Mouse (Mus musculus): ENCODE measurements around the gene Stx1a.

The Stx1a gene

DNA sequence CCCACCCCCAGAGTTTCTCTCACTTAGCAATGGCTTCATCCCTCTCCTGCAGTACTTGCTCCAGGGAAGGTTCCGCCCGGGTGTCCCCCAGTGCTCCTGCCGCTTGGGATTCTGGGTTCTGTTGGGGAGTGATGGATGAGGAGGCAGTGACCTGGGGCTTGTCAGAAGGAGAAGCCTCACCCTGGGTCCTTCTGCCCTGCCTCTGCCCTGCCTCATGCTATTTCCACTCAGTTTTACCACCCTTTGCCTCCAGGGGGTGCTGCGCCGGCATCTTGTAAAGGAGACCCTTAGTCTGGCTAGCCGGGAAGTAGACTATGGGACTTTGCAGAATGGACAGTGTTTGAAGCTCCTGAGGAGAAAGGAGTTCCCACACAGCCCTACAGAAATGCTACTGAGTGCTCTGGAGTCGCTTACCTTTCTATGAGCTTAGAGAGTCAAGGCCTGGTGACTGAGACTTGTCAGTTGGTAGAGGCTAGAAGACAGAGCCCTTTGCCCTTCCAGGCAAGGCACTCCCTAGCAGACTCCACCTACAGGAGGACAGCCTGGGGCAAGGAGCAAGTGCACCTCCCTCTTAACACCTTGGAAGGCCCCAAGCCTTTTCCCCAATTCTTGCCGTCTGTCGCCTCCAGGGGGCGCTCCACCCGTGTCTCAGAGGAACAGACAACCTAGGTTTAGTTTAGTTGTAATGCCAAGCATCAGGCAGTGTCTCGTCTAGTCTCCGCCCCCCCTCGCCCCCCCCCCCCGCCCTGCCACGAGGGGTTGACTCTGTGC lies 10.4 kb upstream of the Stx1a start:
- POLR2A ChIA-PET: interaction anchor here in 3 of 4 experiments (0.6 to 6.6 kb wide), 28 partner anchors 10 to 173 kb away, joined by 3 to 84 read pairs (median 4); partner anchors contain the start of genes Cldn3 (in 3 of the 3), Cldn4 (in 3 of the 3), Stx1a (in 1 of the 3) and Vps37d (in 1 of the 3)
- CTCF ChIA-PET: interaction anchor here (0.5 to 5.8 kb wide), 45 partner anchors 9 to 849 kb away, joined by 3 to 47 read pairs (median 4); partner anchors contain the start of genes Stx1a (in 3 of the 4), Tbl2 (in 2 of the 4), Cldn3 (in 1 of the 4) and Mettl27 (in 1 of the 4)

DNA sequence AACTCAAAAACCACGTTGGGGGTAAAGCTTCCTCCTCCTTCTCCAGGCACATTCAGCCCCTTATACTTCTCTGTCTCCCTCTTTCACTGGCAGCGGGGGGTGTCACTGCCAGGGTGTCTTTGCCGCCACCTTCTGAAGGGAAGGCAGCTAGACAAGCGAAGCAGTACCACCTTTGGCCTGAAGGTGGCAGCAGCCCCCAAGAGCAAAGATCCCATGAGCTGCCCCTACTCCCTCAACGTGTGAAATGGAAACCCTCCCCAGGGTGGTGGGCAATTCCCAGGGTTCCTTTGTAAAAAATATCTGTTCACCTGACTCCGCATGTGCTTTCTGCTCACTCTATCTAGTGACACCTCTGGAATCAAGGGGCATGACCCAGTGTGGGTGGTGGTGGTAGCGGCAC lies 7.8 kb upstream of the Stx1a start:
- ChIA-PET POLR2A (interaction anchor here (0.6 to 2.3 kb wide), 36 partner anchors 8 to 242 kb away, joined by 3 to 11 read pairs (median 4); partner anchors contain the start of genes Cldn3 (in 1 of the 4), Cldn4 (in 1 of the 4), Mettl27 (in 1 of the 4) and Stx1a (in 1 of the 4)), CTCF (interaction anchor here (0.5 to 3.6 kb wide), 101 partner anchors 8 to 1692 kb away, joined by 3 to 65 read pairs (median 4); partner anchors contain the start of genes Mettl27 (in 3 of the 4), Vps37d (in 3 of the 4), Dnajc30 (in 2 of the 4) and Tmem270 (in 2 of the 4))

DNA sequence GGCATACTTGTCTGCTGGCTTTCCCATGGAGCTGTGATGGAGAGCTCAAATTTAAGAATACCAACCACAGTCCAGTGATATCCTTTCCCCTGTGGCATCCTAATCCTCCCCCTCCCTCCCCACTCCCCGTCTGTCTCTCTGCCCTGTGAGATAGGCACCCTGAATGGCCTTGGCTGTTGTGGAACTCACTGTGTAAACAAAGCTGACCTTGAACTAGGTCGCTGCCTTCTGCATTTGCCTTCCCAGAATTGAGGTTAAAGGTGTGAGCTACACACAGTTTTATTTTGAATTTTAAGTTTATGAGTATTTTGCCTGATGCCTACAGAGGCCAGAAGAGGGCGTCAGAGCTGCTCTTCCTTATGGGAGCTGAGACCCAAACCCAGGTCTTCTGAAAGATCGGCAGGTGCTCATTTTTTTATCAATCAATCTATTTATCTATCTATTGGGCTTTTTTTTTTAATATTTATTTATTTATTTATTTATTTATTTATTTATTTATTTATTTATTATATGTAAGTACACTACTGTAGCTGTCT lies 7.0 kb upstream of the Stx1a start:
- ChIA-PET CTCF (interaction anchor here (0.6 to 3.6 kb wide), 56 partner anchors 10 to 337 kb away, joined by 3 to 65 read pairs (median 5); partner anchors contain the start of genes Dnajc30 (in 2 of the 4), Tmem270 (in 2 of the 4), Vps37d (in 2 of the 4) and Bud23 (in 1 of the 4)), POLR2A (interaction anchor here (0.6 to 2.3 kb wide), 20 partner anchors 9 to 170 kb away, joined by 3 to 11 read pairs (median 4); partner anchors contain the start of gene Cldn3 (in 1 of the 4))

DNA sequence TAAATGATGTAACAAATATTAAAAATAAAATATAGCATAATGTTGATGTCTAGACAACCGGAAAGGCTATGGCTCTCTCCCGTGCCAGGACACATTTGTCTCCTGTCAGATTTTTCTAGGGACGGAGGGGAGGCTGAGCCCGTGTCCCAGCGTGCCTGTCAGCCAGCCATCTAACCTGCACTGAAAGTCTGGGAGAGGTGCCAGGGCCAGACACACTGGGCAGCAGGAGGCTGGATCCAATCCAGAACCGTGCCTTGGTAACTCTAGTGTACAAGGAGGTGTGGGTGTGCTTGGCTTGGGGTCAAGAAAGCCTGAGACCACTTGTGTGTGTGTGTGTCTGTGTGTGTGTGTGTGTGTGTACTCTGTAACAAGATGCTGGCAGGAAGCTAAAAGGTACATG lies 1.5 kb upstream of the Stx1a start:
- POLR2A ChIA-PET: interaction anchor here (0.6 to 5.1 kb wide), 11 partner anchors 12 to 569 kb away, joined by 3 to 52 read pairs (median 5); partner anchors contain the start of genes Abhd11 (in 4 of the 4) and Cldn3 (in 1 of the 4)
- CTCF ChIA-PET: interaction anchor here in 3 of 4 experiments (0.6 to 3.6 kb wide), 5 partner anchors 9 to 115 kb away, joined by 5 to 16 read pairs (median 12); no protein-coding TSS in a partner anchor

DNA sequence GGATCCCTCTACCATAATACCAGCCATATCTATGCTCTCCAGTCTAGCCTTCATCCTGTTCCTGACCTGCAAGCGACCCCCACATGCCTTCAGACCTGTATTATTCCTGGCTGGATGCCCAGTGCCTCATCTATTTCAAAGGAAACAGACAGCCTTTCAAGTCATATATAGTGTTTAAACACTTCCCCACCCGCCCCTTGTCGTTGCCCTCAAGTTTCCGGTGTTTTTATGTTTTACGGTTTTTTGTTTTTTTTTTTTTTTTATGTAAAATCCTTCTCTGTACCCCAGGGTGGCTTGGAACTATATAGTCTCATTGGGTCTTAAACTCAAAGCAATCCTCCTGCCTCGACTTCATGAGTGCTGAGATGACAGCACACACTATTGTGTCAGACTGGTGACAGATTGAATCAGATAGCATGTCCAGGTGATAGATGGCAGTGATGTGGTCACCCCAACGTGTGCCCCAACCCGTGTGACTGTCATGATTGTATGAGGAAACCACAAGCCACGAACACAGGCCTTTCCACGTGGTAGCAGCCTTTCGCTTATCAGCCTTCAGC lies 1.5 kb downstream of the Stx1a start:
- POLR2A ChIA-PET: interaction anchor here in 3 of 4 experiments (0.5 to 2.3 kb wide), 9 partner anchors 9 to 921 kb away, joined by 3 to 9 read pairs (median 5); partner anchors contain the start of genes Abhd11 (in 2 of the 3), Cldn3 (in 1 of the 3) and Limk1 (in 1 of the 3)

DNA sequence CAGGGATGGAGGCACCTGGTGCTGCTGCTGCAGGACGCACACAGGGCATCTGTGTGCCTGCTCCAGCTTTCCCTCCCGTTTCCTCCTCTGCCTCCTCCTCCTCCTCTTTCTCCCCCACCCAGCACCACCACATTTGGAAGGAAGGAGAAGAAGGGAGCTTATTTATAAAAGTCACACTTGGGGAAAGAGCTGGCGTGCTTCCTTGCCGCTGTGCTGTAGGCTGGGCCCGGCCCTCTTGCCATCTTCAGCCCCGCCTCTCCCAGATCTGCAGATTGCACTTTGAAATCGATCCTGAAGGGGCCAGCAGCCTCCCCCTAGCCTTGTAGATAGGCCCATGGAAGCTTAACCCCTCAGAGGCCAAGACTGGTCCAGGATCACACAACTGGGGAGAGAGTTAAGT lies 2.6 kb downstream of the Stx1a start:
- POLR2A ChIA-PET: interaction anchor here (0.6 to 2.3 kb wide), 12 partner anchors 10 to 504 kb away, joined by 3 to 9 read pairs (median 3); partner anchors contain the start of gene Abhd11 (in 1 of the 4)
- CTCF ChIA-PET: interaction anchor here in 3 of 4 experiments (0.9 to 2.7 kb wide), 10 partner anchors 9 to 40 kb away, joined by 3 to 17 read pairs (median 5); partner anchors contain the start of gene Cldn3 (in 1 of the 3)

More for the DNA sequence above, 1.5 kb downstream of the Stx1a start:
- CTCF ChIA-PET: interaction anchor here in 3 of 4 experiments (0.9 to 3.6 kb wide), 7 partner anchors 9 to 118 kb away, joined by 4 to 17 read pairs (median 5); no protein-coding TSS in a partner anchor

DNA sequence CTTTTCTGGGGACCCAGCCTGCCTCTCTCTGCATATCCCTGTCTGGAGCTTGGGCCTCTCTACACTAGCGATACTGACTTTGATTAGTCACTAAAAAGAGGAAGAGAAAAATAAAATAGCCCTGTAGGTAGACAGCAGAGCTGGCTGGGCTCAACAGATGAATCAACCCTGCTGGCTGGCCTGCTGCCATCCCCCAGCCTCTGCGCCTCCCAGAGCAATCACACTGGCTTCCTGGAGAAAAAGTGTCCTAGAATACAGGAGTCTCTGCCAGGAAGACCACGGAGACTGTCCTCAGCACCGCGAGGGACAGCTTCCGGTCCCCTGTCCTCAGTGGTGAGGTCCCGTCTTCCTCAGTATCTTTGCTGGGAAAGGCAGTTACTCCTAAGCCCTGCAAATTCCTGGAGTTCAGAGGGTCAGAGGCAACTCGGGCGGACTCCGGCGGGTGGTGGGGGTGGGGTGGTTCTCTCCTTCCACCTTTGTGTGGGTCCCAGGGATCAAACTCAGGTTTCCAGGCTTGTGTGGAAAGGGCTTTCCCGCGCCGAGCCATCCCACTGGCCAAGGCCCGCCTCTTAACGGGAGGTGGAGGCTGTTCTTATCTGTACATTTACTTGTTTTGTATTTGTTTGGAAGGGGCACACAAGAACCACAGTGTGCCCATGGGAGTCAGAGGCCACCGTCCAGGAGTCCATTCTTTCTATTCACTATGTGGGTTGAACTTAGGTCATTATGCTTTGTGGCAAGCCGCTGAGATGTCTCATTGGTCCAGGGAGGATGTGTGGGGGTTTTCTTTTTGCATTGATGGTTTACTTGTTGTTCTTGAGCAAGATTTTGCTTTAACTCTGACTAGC lies 5.9 kb downstream of the Stx1a start:
- POLR2A ChIA-PET: no interaction called here
- CTCF ChIA-PET: interaction anchor here in 2 of 4 experiments (1.5 to 1.6 kb wide), 2 partner anchors 14 kb away, joined by 4 to 7 read pairs; no protein-coding TSS in a partner anchor

DNA sequence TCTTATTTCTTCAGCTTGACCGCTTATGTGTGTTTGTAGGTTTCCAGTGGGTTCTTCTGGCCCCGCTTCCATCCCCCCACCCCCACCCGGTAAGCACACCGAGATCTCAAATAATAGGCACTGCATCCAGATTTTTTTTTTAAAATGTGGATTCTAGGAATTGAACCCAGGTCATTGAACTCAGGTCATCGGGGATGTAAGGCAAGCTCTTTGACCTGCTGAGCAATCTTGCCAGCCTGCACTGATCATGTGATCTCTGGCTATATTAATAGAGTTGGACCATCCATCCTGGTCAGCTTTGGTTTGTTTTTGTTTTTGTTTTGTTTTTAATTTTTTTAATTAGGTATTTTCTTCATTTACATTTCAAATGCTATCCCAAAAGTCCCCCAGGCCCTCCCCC lies 9.3 kb downstream of the Stx1a start:
- POLR2A ChIA-PET: interaction anchor here in 3 of 4 experiments (0.6 to 1.6 kb wide), 7 partner anchors 8 to 788 kb away, joined by 3 to 7 read pairs (median 4); partner anchors contain the start of genes Abhd11 (in 1 of the 3) and Stx1a (in 1 of the 3)
- CTCF ChIA-PET: interaction anchor here in 3 of 4 experiments (0.6 to 1.4 kb wide), 9 partner anchors 9 to 597 kb away, joined by 3 to 7 read pairs (median 3); partner anchors contain the start of genes Fkbp6 (in 1 of the 3) and Vps37d (in 1 of the 3)

DNA sequence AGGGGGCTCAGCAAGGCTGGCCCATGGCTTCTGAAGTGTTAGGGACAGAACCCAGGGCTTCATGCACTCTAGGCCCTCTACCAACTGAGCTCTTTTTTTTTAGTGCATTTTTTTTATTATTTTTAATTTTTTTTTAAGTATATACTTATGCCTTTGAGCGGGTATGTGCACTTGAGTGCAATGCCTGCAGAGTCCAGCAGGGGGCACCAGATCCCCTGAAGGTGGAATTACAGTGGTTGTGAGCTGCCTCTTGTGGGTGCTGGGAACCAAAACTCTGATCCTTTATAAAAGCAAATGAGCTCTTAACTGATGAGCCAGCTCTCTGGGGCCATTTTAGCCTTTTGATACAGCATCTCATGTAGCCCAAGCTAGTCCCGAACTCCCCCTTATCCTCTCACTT lies 11.3 kb downstream of the Stx1a start:
- POLR2A ChIA-PET: interaction anchor here in 3 of 4 experiments (0.5 to 1.2 kb wide), 6 partner anchors 8 to 243 kb away, joined by 3 to 4 read pairs (median 3); partner anchors contain the start of genes Abhd11 (in 1 of the 3) and Stx1a (in 1 of the 3)
- CTCF ChIA-PET: interaction anchor here (0.6 to 1.6 kb wide), 27 partner anchors 8 to 691 kb away, joined by 3 to 16 read pairs (median 4); partner anchors contain the start of genes Stx1a (in 3 of the 4) and Vps37d (in 1 of the 4)

DNA sequence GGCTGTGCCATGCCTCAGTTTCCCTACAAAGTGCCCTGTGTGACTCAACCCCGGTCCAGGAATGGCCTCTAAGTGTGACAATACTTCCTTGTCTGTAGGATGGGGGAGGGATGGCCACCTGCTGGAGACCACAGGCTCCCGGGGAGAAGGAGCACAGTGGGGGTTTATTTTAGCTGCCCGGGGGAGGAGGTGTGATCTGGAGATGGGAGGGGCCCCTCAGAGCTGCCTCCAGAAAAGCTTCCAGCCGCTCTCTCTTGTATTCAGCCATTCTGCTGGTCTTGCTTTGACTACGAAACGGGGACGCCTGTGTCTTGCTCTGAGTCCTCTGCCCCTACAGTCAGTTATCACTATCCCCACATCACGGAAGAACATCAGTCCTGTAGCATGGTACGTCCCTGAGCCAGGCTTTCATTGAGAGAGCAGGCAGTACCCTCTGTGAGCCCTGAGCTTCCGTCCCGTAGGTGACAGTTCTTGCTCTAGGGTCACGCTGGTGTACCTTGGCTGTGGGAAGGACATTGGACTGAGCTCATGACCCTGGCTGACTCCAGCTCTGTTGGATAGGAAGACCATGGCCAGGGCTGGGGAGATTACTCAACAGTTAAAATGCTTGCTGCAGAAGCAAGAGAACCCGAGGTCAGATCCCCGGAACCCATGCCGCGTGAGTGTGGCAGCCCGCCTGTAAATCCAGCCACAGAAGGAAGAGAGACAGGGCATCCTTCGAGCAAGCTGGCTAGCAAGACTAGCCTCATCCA lies 12.5 kb downstream of the Stx1a start:
- POLR2A ChIA-PET: interaction anchor here in 3 of 4 experiments (0.5 to 1.7 kb wide), 11 partner anchors 12 to 244 kb away, joined by 3 to 6 read pairs (median 3); partner anchors contain the start of genes Abhd11 (in 2 of the 3), Cldn3 (in 1 of the 3) and Stx1a (in 1 of the 3)
- CTCF ChIA-PET: interaction anchor here (0.8 to 1.6 kb wide), 10 partner anchors 10 to 128 kb away, joined by 3 to 6 read pairs (median 4); partner anchors contain the start of genes Vps37d (in 2 of the 4) and Stx1a (in 1 of the 4)

DNA sequence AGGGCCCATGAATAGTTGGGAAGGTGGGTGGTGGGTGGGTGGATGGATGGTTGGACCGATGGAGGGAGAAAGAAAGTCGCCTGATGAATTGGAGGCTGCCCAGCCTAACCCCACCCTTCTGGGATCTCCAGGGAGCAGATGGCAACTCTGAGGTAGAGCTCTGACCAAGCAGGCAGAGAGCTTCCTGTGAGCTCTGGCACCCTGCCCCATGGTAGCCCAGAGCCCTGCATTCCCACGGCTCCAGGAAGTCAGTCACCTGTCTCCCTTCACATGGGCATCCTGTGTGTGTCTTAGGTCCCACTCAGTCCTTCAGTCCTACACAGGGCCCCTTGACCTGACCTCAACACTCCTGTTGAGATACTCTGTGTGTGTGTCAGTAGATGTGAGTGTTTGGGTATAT lies 14.7 kb downstream of the Stx1a start:
- POLR2A ChIA-PET: interaction anchor here in 1 of 4 experiments (1.0 to 1.1 kb wide), 2 partner anchors 11 to 29 kb away, joined by 4 read pairs; partner anchors contain the start of gene Abhd11
- CTCF ChIA-PET: interaction anchor here in 2 of 4 experiments (0.6 to 0.7 kb wide), 3 partner anchors 22 to 289 kb away, joined by 3 to 4 read pairs (median 4); no protein-coding TSS in a partner anchor

DNA sequence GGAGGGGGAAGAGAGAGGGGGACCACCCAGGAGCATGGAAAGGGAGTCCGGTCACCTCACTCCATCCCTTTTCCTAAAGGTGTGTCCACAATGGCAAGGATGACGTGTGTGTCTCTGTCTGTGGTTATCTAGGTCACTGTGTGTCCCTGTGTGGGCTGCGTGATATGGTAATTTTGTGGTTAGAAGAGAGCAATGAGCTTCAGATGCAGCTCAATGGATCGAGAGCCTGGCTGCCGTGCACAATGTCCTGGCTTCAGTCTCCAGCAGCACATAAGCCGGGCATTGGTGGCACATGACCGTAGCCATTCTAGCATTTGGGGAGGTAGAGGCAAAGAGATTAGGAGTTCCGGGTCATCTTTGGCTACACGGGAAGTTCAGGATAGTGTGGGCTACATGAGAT lies 16.3 kb downstream of the Stx1a start:
- CTCF ChIA-PET: interaction anchor here in 3 of 4 experiments (0.6 to 1.8 kb wide), 6 partner anchors 16 to 132 kb away, joined by 3 to 6 read pairs (median 4); partner anchors contain the start of genes Abhd11 (in 1 of the 3) and Stx1a (in 1 of the 3)
- POLR2A ChIA-PET: interaction anchor here in 3 of 4 experiments (0.5 to 3.8 kb wide), 9 partner anchors 12 to 186 kb away, joined by 3 to 54 read pairs (median 4); partner anchors contain the start of genes Stx1a (in 2 of the 3) and Abhd11 (in 1 of the 3)

DNA sequence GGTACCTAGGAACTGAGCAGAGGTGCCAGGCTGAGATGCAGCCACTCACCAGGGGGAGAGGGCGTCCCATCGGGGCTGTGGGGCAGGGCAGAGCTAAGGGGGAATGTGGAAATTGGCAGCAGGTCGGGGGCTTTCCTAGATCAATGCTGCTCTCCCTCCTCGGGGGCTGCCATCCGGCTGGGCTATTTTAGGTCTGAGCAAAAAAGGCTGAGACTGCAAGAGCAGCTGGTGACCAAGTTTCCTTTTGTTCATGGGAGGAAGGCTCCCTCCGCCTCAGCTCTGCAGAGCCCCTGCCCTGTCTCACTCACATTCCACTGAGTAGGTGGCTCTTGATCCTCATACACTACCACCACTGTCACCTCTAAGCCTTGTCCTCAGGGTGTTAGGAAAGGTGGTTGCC lies 16.8 kb downstream of the Stx1a start:
- ChIA-PET CTCF (interaction anchor here in 3 of 4 experiments (0.6 to 2.3 kb wide), 6 partner anchors 24 to 133 kb away, joined by 3 to 10 read pairs (median 5); partner anchors contain the start of gene Abhd11 (in 1 of the 3)), POLR2A (interaction anchor here (0.5 to 3.8 kb wide), 19 partner anchors 11 to 186 kb away, joined by 3 to 54 read pairs (median 5); partner anchors contain the start of genes Abhd11 (in 3 of the 4), Stx1a (in 2 of the 4), Cldn3 (in 1 of the 4) and Cldn4 (in 1 of the 4))

DNA sequence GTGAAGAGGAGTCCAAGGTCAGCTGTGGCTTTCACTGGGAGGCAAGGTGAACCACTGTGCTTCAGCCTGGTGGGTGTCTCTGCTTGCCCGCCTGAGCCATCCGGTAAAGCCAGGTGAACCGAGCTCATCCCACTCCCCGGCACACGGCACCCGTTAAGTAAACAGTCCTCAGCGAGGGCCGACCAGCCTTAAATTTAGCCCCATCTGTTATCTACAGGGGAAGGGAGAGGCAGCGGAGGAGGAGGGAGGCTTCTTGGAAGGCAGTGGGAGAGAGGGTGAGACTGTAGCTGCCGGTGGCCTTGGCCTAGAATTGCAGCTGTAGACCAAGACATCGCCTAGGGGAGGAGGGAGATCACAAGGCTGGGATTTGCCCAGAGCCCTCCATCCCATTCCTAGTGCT lies 17.5 kb downstream of the Stx1a start:
- POLR2A ChIA-PET: interaction anchor here in 3 of 4 experiments (0.6 to 3.8 kb wide), 26 partner anchors 9 to 119 kb away, joined by 3 to 54 read pairs (median 4); partner anchors contain the start of genes Abhd11 (in 3 of the 3), Stx1a (in 2 of the 3), Cldn3 (in 1 of the 3) and Cldn4 (in 1 of the 3)
- CTCF ChIA-PET: interaction anchor here (0.6 to 2.5 kb wide), 10 partner anchors 18 to 390 kb away, joined by 3 to 24 read pairs (median 3); partner anchors contain the start of genes Stx1a (in 1 of the 4) and Vps37d (in 1 of the 4)

Measured in embryonic stem cell, embryonic (primary cell).